Mouse (Mus musculus): ENCODE measurements around the gene Galm. TPM values are rescaled to one million over a fixed set of nuclear protein-coding genes. Genes with fewer than 3 reads are reported as not detected.
"Not testable (repeated sequence)": the region's sequence is repeated elsewhere in the genome, so short reads cannot be mapped to it uniquely, and the experiment has no call there.

Gene Galm
- polyA plus RNA-seq, 1 experiment: not detected

DNA sequence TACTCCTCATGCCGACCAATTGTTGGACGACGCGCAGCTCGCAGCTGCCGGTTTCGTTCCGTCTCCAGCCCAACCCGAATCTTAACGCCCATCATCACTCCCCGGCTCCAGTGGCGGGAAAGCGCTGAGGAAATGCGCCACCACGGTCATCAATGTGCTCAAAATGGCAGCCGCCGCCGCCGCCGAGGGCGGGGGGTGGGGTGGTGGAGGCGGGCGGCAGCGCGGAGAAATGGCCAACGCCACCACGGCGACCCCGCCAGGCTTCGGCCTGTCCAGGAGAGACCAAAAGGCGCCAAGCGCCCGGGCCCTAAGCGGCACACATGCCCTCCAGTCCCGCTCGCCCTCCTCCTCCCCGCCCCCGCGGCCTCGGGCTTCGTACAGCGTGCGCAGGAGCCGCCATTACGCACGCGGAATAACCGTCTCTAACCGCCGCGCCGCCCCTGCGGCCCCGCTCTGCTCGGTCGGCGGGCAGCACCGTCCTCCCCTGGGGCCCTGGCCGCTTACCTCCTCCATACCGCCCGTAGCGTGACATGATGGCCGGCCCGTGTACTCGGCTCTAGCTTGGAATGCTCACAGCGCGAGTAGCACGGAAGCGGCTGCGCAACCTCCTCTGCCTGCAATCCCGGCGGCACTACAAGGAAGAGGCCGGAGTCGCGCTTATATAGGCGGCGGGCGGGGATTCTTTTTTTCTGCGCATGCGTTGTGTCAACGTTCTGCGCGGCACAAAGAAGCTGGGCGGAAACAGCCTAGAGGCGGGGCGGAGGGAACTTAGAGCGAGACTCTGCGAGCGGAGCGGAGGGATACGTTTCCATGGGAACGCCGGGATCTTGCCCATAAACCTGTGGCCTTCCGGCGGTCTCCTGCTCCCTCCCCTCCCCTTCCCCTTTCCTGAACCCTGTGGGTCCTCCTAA, 79.7 kb downstream of the Galm start, which contains the start of the genes Srsf7 and Ttc39d:
Gene Srsf7 (minus strand): TSS at position 637 of the 911 bp plus-strand sequence.
Gene Ttc39d (plus strand): TSS at position 790 of the 911 bp plus-strand sequence.
- H3K27me3 ChIP-seq (ENCODE audit: control insufficient read depth): peaks cover 3% of the 10 kb centered on the region; the same call in 1 of the 2 replicates
- H3K9me3 ChIP-seq (ENCODE audit: control insufficient read depth, low read length): no peaks in the 10 kb centered on the region
- no peak for TF ChIP-seq GATA1 (IDR thresholded peaks at IDR 0.05; ENCODE audit: low read length)
- no peak for TF ChIP-seq TAL1 (IDR thresholded peaks at IDR 0.05; ENCODE audit: low read length)
- H3K4me1 ChIP-seq (ENCODE audit: control insufficient read depth): peaks cover 27% of the 10 kb centered on the region
- peak within 1 kb of the TSS; percentile 98 for H3K4me3 ChIP-seq (replicated peaks)
- peaks cover 41% of the 10 kb centered on the region for H3K36me3 ChIP-seq (ENCODE audit: control insufficient read depth)

DNA sequence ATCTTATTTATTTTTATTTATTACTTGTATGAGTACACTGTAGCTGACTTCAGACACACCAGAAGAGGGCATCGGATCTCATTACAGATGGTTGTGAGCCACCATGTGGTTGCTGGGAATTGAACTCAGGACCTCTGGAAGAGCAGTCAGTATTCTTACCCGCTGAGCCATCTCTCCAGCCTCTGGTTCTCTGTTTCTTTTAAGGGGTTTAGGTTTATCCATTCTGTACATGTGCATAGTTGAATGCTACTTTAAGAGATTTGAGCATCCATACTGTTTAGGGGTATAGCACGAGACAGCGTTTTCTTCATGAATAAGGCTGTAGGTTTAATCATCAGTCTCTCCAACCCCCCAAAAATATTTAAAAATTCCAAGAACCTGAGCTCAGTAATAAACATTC, 86.7 kb downstream of the Galm start:
- not testable (repeated sequence) for H3K4me3 ChIP-seq (replicated peaks); H3K9me3 ChIP-seq (ENCODE audit: control insufficient read depth, low read length); H3K4me1 ChIP-seq (ENCODE audit: control insufficient read depth); H3K27me3 ChIP-seq (ENCODE audit: control insufficient read depth); H3K36me3 ChIP-seq (ENCODE audit: control insufficient read depth)

DNA sequence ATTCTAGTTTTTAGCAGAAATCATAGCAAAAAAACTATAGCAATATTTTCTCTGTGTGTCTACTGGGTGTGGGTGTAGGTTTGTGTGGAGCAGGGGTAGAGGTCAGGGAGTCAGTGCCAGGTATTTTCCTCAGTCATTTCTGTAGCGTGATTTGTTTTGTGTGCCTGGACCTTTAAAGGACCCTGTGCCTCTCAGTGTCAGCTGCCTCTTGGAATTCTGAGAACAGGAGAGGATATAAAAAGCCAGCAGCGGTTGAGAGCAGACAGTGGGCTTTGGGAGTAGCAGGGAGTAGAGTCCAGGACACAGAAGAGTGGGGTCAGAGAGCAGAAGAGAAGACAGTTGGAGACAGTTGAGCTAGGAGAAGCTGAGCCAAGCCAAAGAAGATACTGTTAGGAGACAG, 92.9 kb downstream of the Galm start:
- TF ChIP-seq TAL1 (IDR thresholded peaks at IDR 0.05; ENCODE audit: low read length) (no peak), GATA1 (IDR thresholded peaks at IDR 0.05; ENCODE audit: low read length) (no peak)
- Histone ChIP-seq H3K4me3 (replicated peaks) (no peak overlapping the region), H3K4me1 (ENCODE audit: control insufficient read depth) (peaks cover 22% of the 10 kb centered on the region), H3K27me3 (ENCODE audit: control insufficient read depth) (no peaks in the 10 kb centered on the region), H3K36me3 (ENCODE audit: control insufficient read depth) (no peaks in the 10 kb centered on the region), H3K9me3 (ENCODE audit: control insufficient read depth, low read length) (no peaks in the 10 kb centered on the region)

- Histone ChIP-seq H3K4me3 (replicated peaks) (no peak overlapping the region), H3K4me1 (ENCODE audit: control insufficient read depth) (peaks cover 27% of the 10 kb centered on the region), H3K27me3 (ENCODE audit: control insufficient read depth) (no peaks in the 10 kb centered on the region), H3K9me3 (ENCODE audit: control insufficient read depth, low read length) (no peaks in the 10 kb centered on the region), H3K36me3 (ENCODE audit: control insufficient read depth) (no peaks in the 10 kb centered on the region)
- TF ChIP-seq GATA1 (IDR thresholded peaks at IDR 0.05; ENCODE audit: low read length) (no peak), TAL1 (IDR thresholded peaks at IDR 0.05; ENCODE audit: low read length) (no peak)
These were observed 93.9 kb downstream of the Galm start for GRCm38 (mm10) chr17:80221202-80221601.

DNA sequence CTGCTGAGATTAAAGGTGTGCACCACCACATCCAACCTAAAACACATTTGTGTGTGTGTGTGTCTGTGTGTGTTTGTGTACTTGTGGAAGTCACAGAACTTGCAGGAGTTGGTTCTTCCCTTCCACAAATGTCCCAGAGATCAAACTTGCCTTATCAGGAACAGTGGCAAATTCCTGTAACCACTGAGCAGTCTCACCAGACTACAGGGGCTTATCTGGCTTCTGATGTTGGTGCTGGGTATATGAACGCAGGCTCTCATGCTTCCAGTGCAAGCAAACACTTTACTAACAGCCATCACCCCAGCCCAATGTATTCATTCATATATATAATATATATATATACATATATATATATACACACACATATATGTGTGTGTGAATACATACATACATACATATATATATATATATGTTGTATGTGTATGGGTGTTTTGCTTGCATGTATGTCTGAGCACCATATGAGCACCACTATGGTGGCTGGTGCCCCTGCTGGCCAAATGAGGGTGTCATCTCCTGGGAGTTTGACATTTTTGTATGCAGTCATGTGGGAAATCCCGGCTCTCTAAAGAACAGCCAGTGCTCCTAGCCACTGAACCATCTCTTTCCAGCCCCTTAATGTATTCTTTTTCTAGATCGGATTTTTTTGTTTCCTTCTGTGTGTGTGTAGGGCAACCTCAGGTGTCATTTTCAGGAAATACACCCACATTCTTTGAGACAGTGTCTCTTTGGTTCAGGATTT, 94.8 kb downstream of the Galm start:
- Histone ChIP-seq H3K4me3 (replicated peaks) (no peak overlapping the region), H3K9me3 (ENCODE audit: control insufficient read depth, low read length) (no peaks in the 10 kb centered on the region), H3K4me1 (ENCODE audit: control insufficient read depth) (peaks cover 27% of the 10 kb centered on the region), H3K36me3 (ENCODE audit: control insufficient read depth) (peaks cover 2% of the 10 kb centered on the region; the same call in 1 of the 2 replicates), H3K27me3 (ENCODE audit: control insufficient read depth) (no peaks in the 10 kb centered on the region)
- TF ChIP-seq TAL1 (IDR thresholded peaks at IDR 0.05; ENCODE audit: low read length): no peak
- no peak for TF ChIP-seq GATA1 (IDR thresholded peaks at IDR 0.05; ENCODE audit: low read length)

GRCm38 (mm10) chr17:80223829-80224228, 96.6 kb downstream of the Galm start:
- no peak for TF ChIP-seq GATA1 (IDR thresholded peaks at IDR 0.05; ENCODE audit: low read length)
- TF ChIP-seq TAL1 (IDR thresholded peaks at IDR 0.05; ENCODE audit: low read length): no peak
- H3K27me3 ChIP-seq (ENCODE audit: control insufficient read depth): no peaks in the 10 kb centered on the region

DNA sequence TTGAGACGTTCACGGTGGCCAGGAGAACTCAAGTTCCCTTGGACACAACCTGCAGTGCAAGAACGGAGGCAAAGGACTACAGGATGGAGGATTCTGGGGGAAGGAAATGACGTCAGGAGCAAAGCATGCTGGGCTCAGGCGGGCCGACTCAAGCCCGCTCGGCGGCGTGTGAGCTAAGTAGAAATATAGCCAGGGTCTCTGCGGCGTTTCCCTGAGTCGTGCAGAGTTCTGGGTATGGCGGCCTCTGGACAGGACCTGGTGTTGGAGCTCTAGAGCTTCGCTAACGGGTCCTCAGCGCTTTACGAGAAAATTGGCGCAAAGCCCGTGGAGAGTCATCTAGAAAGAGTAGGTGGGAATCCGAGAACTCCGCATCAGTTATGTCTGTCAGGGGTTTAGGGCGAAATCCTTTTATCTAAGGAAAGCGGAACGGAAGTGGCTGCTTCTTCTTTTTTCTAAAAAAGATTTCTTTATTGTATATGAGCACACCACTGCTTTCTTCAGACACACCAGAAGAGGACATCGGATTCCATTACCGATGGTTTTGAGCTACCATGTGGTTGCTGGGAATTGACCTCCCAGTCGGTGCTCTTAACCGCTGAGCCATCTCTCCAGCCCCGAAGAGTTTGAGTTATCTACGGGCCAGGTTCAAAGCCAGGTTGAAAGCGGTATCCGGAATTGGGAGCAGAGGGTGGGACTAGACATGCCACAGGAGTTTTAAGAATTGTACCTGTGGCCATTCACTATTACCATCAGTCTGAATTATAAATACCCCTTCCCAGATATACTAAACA, 97.2 kb downstream of the Galm start, which contains the start of gene Gemin6:
Gene Gemin6 (plus strand): TSS at position 116 of the 791 bp plus-strand sequence.
- Histone ChIP-seq H3K9me3 (ENCODE audit: control insufficient read depth, low read length) (no peaks in the 10 kb centered on the region), H3K36me3 (ENCODE audit: control insufficient read depth) (peaks cover 16% of the 10 kb centered on the region), H3K4me1 (ENCODE audit: control insufficient read depth) (peaks cover 27% of the 10 kb centered on the region), H3K27me3 (ENCODE audit: control insufficient read depth) (no peaks in the 10 kb centered on the region), H3K4me3 (replicated peaks) (peak within 1 kb of the TSS; percentile 76)
- TF ChIP-seq GATA1 (IDR thresholded peaks at IDR 0.05; ENCODE audit: low read length): no peak
- TF ChIP-seq TAL1 (IDR thresholded peaks at IDR 0.05; ENCODE audit: low read length): no peak

More at GRCm38 (mm10) chr17:80223829-80224228, 96.6 kb downstream of the Galm start:
- H3K36me3 ChIP-seq (ENCODE audit: control insufficient read depth): peaks cover 11% of the 10 kb centered on the region
- peaks cover 27% of the 10 kb centered on the region for H3K4me1 ChIP-seq (ENCODE audit: control insufficient read depth)
- peak overlapping the region; percentile 76 for H3K4me3 ChIP-seq (replicated peaks)
- no peaks in the 10 kb centered on the region for H3K9me3 ChIP-seq (ENCODE audit: control insufficient read depth, low read length)

GRCm38 (mm10) chr17:80225142-80225541, 97.9 kb downstream of the Galm start:
- Histone ChIP-seq H3K36me3 (ENCODE audit: control insufficient read depth) (peaks cover 17% of the 10 kb centered on the region), H3K4me3 (replicated peaks) (peak overlapping the region; percentile 76), H3K4me1 (ENCODE audit: control insufficient read depth) (peaks cover 27% of the 10 kb centered on the region)
- H3K27me3 ChIP-seq (ENCODE audit: control insufficient read depth); H3K9me3 ChIP-seq (ENCODE audit: control insufficient read depth, low read length): not testable (repeated sequence)

Measured in erythroblast, embryonic 14.5 days (primary cell).